Mouse (Mus musculus) kidney, postnatal 10 days (tissue): ENCODE results near the gene Erg28.
A peak's percentile ranks its signal among the peaks of the same experiment; 100 is the strongest.

Experiments used
- DNase-seq: peaks from one replicate; pipeline ENCODE4 v3.0.0; 2021; ENCODE audit warnings: mixed read lengths

The Erg28 gene

GRCm38 (mm10) chr12:85824438-85825264 is at the start of gene Erg28, which contains the start of gene Ttll5:
TSS of gene Erg28 (minus strand) at chr12:85824550.
TSS of gene Ttll5 (plus strand) at chr12:85824659.
- peak; percentile 96 for DNase-seq

GRCm38 (mm10) chr12:85869423-85869822 is 45.1 kb upstream of the Erg28 start:
- no peak for DNase-seq

- DNase-seq = no peak
These were observed 42.8 kb upstream of the Erg28 start for GRCm38 (mm10) chr12:85867125-85867524.

- DNase-seq = no peak
These were observed 42.3 kb upstream of the Erg28 start for GRCm38 (mm10) chr12:85866624-85867023.

- no peak for DNase-seq
These were observed 41.2 kb upstream of the Erg28 start for GRCm38 (mm10) chr12:85865526-85865925.

- DNase-seq = peak; percentile 46
These were observed 38.2 kb upstream of the Erg28 start for GRCm38 (mm10) chr12:85862514-85862913.

- DNase-seq = no peak
These were observed 35.3 kb upstream of the Erg28 start for GRCm38 (mm10) chr12:85859511-85860189.

- DNase-seq = no peak
These were observed 34.8 kb upstream of the Erg28 start for GRCm38 (mm10) chr12:85859111-85859510.

- DNase-seq = no peak
These were observed 33.0 kb upstream of the Erg28 start for GRCm38 (mm10) chr12:85857300-85857699.

- peak; percentile 22 for DNase-seq
These were observed 29.9 kb upstream of the Erg28 start for GRCm38 (mm10) chr12:85854271-85854670.

- no peak for DNase-seq
These were observed 29.5 kb upstream of the Erg28 start for GRCm38 (mm10) chr12:85853836-85854235.

- DNase-seq = no peak
These were observed 26.3 kb upstream of the Erg28 start for GRCm38 (mm10) chr12:85850661-85851060.

- DNase-seq = peak; percentile 61
These were observed 24.0 kb upstream of the Erg28 start for GRCm38 (mm10) chr12:85848164-85848958.

- no peak for DNase-seq
These were observed 15.1 kb upstream of the Erg28 start for GRCm38 (mm10) chr12:85839371-85840000.

- DNase-seq = no peak
These were observed 13.4 kb upstream of the Erg28 start for GRCm38 (mm10) chr12:85837765-85838164.

GRCm38 (mm10) chr12:85834543-85834942 is 10.2 kb upstream of the Erg28 start:
- DNase-seq = no peak

GRCm38 (mm10) chr12:85830691-85831090 is 6.3 kb upstream of the Erg28 start:
- DNase-seq = no peak

GRCm38 (mm10) chr12:85829866-85830265 is 5.5 kb upstream of the Erg28 start:
- DNase-seq = no peak

- no peak for DNase-seq
These were observed 4.5 kb upstream of the Erg28 start for GRCm38 (mm10) chr12:85828856-85829255.

- DNase-seq = no peak
These were observed 1.5 kb upstream of the Erg28 start for GRCm38 (mm10) chr12:85825822-85826221.

GRCm38 (mm10) chr12:85825361-85825760 is 1.0 kb upstream of the Erg28 start:
- DNase-seq = no peak

- no peak for DNase-seq
These were observed 2.3 kb downstream of the Erg28 start for GRCm38 (mm10) chr12:85822051-85822450.

GRCm38 (mm10) chr12:85813599-85813998 is 10.8 kb downstream of the Erg28 start:
- peak; percentile 76 for DNase-seq
